Mouse (Mus musculus) kidney, adult 2 months (tissue): ENCODE results near the gene Dpp6. TPM values are rescaled to one million over a fixed set of nuclear protein-coding genes. Genes with fewer than 3 reads are reported as not detected.
A peak's percentile ranks its signal among the peaks of the same experiment; 100 is the strongest.

Experiments used
- DNase-seq: peaks from one replicate; pipeline ENCODE4 v3.0.0; 2021
- H3K27ac ChIP-seq: fragments of 200-500 bp; 2 replicates; pipeline ENCODE4 v1.5.1; 2012; ENCODE audit warnings: low read depth, low read length, control low read depth, inconsistent platforms; ENCODE audit not compliant: insufficient read depth
- H3K27me3 ChIP-seq: fragments of 200-500 bp; replicated peaks from 2 replicates; pipeline ENCODE4 v1.6.1; 2012; ENCODE audit warnings: mild to moderate bottlenecking, moderate library complexity, low read length, inconsistent platforms; ENCODE audit not compliant: control insufficient read depth, insufficient read depth
- H3K36me3 ChIP-seq: fragments of 200-500 bp; 2 replicates; pipeline ENCODE4 v1.6.1; 2012; ENCODE audit warnings: mild to moderate bottlenecking, moderate library complexity, low read length, inconsistent platforms; ENCODE audit not compliant: control insufficient read depth, insufficient read depth
- H3K4me1 ChIP-seq: fragments of 200-500 bp; 2 replicates; pipeline ENCODE4 v1.6.1; 2011; ENCODE audit warnings: low read length; ENCODE audit not compliant: control insufficient read depth, insufficient read depth
- H3K4me3 ChIP-seq: fragments of 200-500 bp; 2 replicates; pipeline ENCODE4 v1.5.1; 2011; ENCODE audit warnings: mild to moderate bottlenecking, low read depth, low read length, control low read depth; ENCODE audit not compliant: insufficient read depth
- CTCF ChIP-seq: fragments of 200-500 bp; conservative IDR thresholded peaks from 2 replicates; pipeline ENCODE4 v1.5.1; 2011; ENCODE audit warnings: low read depth, mild to moderate bottlenecking, control low read depth, low read length, moderate library complexity, mixed read lengths; ENCODE audit not compliant: insufficient read depth, insufficient read length
- POLR2A ChIP-seq: fragments of 200-500 bp; IDR thresholded peaks from one replicate; pipeline ENCODE4 v1.6.1; 2011; ENCODE audit warnings: low read depth, low read length, control low read depth
- WGBS: fragments of 180-500 bp; shearing (Covaris S2); methylation state at CpG from one replicate; pipeline ENCODE4 v1.1.7; 2018; 5-methylcytosine and 5-hydroxymethylcytosine counted together
- polyA plus RNA-seq: library from polyadenylated mRNA; depleted of rRNA; stranded (reverse); fragments of >200 nt; gene quantifications from 2 replicates; pipeline ENCODE4 v1.2.3, GENCODE M21; 2012

Dpp6 gene
- polyA plus RNA-seq, 1 experiment: 0.61 TPM

- Histone ChIP-seq H3K27ac (no peak overlapping the region), H3K27me3 (no peaks in the 10 kb centered on the region; the same call in 1 of the 2 replicates), H3K4me1 (no peaks in the 10 kb centered on the region), H3K4me3 (no peak overlapping the region), H3K36me3 (no peaks in the 10 kb centered on the region)
- no peak for TF ChIP-seq POLR2A
- TF ChIP-seq CTCF: no peak
- WGBS: 63% methylated on average over 11 of the region's 11 CpGs
- DNase-seq: no peak
Measured at GRCm38 (mm10) chr5:27685162-27685561, 868.2 kb downstream of the Dpp6 start.

- no peaks in the 10 kb centered on the region; the same call in 1 of the 2 replicates for H3K27me3 ChIP-seq
- no peaks in the 10 kb centered on the region for H3K36me3 ChIP-seq
- no peak overlapping the region for H3K4me3 ChIP-seq
- TF ChIP-seq POLR2A (no peak), CTCF (0 out of 2 replicates have a peak, but pooled peaks have one; percentile 4)
- DNase-seq: no peak
- 78% methylated on average over 3 of the region's 3 CpGs for WGBS
- H3K4me1 ChIP-seq: no peaks in the 10 kb centered on the region
- no peak overlapping the region for H3K27ac ChIP-seq
Measured at GRCm38 (mm10) chr5:27685923-27686322, 868.9 kb downstream of the Dpp6 start.

- 80% methylated on average over 2 of the region's 2 CpGs for WGBS
- Histone ChIP-seq H3K4me1 (no peaks in the 10 kb centered on the region), H3K27me3 (no peaks in the 10 kb centered on the region; the same call in 1 of the 2 replicates), H3K27ac (no peak overlapping the region), H3K36me3 (no peaks in the 10 kb centered on the region), H3K4me3 (no peak overlapping the region)
- no peak for DNase-seq
- TF ChIP-seq POLR2A: no peak
- 0 out of 2 replicates have a peak, but pooled peaks have one; percentile 11 for TF ChIP-seq CTCF
Measured at GRCm38 (mm10) chr5:27687311-27687710, 870.3 kb downstream of the Dpp6 start.

GRCm38 (mm10) chr5:27702482-27702881, 885.5 kb downstream of the Dpp6 start:
- Histone ChIP-seq H3K36me3 (no peaks in the 10 kb centered on the region), H3K4me1 (no peaks in the 10 kb centered on the region), H3K4me3 (no peak overlapping the region), H3K27ac (no peak overlapping the region), H3K27me3 (no peaks in the 10 kb centered on the region)
- TF ChIP-seq CTCF (no peak), POLR2A (no peak)
- 87% methylated on average over 6 of the region's 6 CpGs for WGBS
- no peak for DNase-seq

- no peak for TF ChIP-seq CTCF
- TF ChIP-seq POLR2A: no peak
- DNase-seq: no peak
- H3K27ac ChIP-seq: no peak overlapping the region
- no peak overlapping the region for H3K4me3 ChIP-seq
- no peaks in the 10 kb centered on the region for H3K4me1 ChIP-seq
- no peaks in the 10 kb centered on the region for H3K36me3 ChIP-seq
- H3K27me3 ChIP-seq: no peaks in the 10 kb centered on the region
Measured at GRCm38 (mm10) chr5:27705020-27705419, 888.0 kb downstream of the Dpp6 start.

GRCm38 (mm10) chr5:27706551-27706950, 889.5 kb downstream of the Dpp6 start:
- no peak for DNase-seq
- no peak for TF ChIP-seq CTCF
- TF ChIP-seq POLR2A: no peak
- Histone ChIP-seq H3K4me1 (no peaks in the 10 kb centered on the region), H3K27me3 (no peaks in the 10 kb centered on the region), H3K27ac (no peak overlapping the region), H3K36me3 (no peaks in the 10 kb centered on the region), H3K4me3 (no peak overlapping the region)
- WGBS: 22% methylated on average over 6 of the region's 6 CpGs

- no peaks in the 10 kb centered on the region for H3K36me3 ChIP-seq
- no peak for DNase-seq
- H3K27ac ChIP-seq: no peak overlapping the region
- no peaks in the 10 kb centered on the region for H3K4me1 ChIP-seq
- H3K4me3 ChIP-seq: no peak overlapping the region
- no peaks in the 10 kb centered on the region for H3K27me3 ChIP-seq
- TF ChIP-seq CTCF: no peak
- TF ChIP-seq POLR2A: no peak
Measured at GRCm38 (mm10) chr5:27707283-27707682, 890.3 kb downstream of the Dpp6 start.
